Mouse (Mus musculus) skeletal muscle tissue, postnatal 0 days (tissue): ENCODE measurements around the gene Tbx15. TPM values are rescaled to one million over a fixed set of nuclear protein-coding genes. Genes with fewer than 3 reads are reported as not detected.

Source experiments
- microRNA-seq, 2 experiments: library from miRNA; unstranded; fragments of <30 nt; microRNA quantifications; one replicate each; pipeline ENCODE4; 2016
- polyA plus RNA-seq: library from polyadenylated mRNA; unstranded; fragments of >200 nt; fragmentation: Nextera tagmentation; extraction: Ambion mirVana; gene quantifications from 2 replicates; pipeline ENCODE4 v1.2.1, GENCODE M21; 2015

The Tbx15 gene
- polyA plus RNA-seq: 37.3 and 40.5 TPM in 2 replicates

GRCm38 (mm10) chr3:99240213-99240720, at the start of gene Tbx15:
Gene Tbx15, plus strand, starts transcription at chr3:99240381.

Small RNA genes within 50 kb of the gene (microRNA-seq; reads per million reads assigned to microRNA genes)
- gene Mir6481: 0 reads per million in 2 experiments

Other genes starting within 250 kb of the Tbx15 start
- gene Wars2, start 99.3 kb upstream of the Tbx15 start, polyA plus RNA-seq: 3.1 and 3.5 TPM in 2 replicates